Mouse (Mus musculus): ENCODE data around the gene Comt.
A peak's percentile ranks its signal among the peaks of the same experiment; 100 is the strongest.

Gene Comt

GRCm38 (mm10) chr16:18388583-18389435 is 37.8 kb downstream of the Comt start:
- DNase-seq (ENCODE audit: low read depth, low spot score), result no peak

DNA sequence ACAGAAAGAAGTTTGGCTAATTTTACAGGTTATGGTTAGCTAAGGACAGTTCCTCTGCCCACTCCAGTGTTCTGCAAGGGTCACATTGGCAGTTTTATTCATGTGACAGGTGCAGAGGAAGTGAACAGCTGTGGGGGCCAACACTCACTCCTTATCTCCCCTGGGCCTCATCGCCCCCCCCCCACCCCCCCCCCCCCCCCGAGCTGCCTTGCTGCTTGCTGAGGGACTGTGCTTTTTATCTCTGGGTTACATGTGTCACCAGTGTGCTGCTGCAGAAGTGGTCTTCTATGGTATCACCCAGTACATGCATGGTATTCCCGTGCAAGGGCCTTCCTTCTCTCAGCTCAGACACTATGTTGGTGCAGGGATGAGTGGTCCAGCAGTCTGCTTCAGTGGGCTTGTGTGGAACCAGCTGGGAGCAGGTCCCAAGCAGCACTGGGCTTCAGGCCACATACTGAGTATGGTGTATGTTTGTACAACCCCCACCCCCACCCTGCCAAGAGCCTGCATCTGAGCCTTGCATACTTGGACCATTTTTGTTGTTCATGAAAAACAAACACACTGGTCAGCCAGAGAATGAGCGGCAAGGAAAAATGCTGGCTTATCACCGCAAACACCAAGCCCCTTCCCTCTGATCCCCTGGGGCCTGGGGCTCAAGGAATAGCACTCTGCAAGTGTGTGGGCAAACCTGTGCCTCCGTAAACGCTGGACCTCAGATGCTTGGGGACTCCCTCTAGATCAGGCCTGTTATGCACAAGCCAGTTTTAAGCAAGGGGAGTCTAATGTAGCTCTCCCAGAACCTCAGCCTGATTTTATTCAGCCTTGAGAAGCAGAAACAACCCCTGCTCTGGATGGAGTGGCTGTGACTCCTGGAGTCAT is 38.7 kb downstream of the Comt start:
- no peak for DNase-seq (ENCODE audit: low read depth, low spot score)

GRCm38 (mm10) chr16:18386972-18387371 is 39.7 kb downstream of the Comt start:
- peak; percentile 81 for DNase-seq (ENCODE audit: low read depth, low spot score)

DNA sequence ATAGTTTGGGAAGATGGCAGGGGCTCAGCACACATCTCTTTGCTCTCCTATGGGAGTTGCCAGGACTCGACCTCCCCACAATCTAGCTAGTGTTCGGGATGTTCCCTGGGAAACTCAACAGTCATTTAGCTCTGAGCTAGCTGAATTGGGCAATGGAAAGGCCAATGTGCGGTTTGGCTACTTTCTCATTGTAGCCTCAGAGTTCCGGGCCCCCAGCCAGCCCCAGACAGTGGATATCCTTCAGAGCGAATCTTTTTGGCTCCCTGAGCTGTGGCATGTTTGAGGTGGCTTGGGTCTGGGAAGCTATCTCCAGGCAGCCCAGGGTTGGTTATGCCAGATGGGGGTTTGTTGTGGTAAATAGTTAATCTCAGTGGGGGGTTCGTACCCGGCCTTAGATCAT is 40.2 kb downstream of the Comt start:
- DNase-seq (ENCODE audit: low read depth, low spot score), result no peak

DNA sequence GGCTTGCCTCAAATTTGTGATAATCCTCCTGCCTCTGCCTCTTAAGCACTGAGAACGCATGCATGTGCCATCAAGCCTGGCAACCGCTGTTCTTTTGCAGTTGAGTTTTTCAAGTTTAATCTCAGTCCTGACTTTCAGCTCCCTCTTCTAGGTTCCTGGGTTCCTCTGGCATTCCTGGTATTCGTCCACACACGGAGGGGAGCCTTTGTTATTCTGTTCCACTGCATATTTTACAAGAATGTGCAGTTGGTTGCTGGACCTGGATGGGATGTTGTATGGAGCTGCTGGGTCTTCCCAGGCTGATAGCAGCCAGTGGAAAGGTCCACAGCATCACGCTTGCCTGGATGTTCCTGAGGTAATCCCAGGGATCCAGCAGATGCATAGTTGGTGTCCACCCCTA is 41.2 kb downstream of the Comt start:
- peak; percentile 46 for DNase-seq (ENCODE audit: low read depth, low spot score)

- no peak for DNase-seq (ENCODE audit: low read depth, low spot score)
Observed at GRCm38 (mm10) chr16:18384659-18385058, 42.0 kb downstream of the Comt start.

DNA sequence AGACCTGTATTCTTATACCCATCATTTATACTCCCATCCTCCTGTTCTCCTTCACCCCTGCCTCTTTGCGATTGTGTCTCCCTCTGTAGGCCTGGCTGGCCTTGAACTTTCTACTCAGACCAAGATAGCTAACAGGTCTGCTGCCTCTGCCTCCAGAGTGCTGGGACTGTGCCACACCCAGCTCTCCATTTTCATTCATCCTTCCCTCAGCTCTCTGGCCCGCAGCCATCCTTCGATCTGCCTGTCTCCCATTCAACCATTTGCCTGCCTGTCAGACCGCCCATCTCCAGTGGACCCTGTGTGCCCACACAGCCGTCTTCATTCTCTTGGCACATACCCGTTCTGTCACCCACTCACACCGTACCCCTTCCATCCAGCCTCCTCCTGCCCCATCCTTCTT is 42.4 kb downstream of the Comt start:
- peak; percentile 69 for DNase-seq (ENCODE audit: low read depth, low spot score)

- no peak for DNase-seq (ENCODE audit: low read depth, low spot score)
Observed at GRCm38 (mm10) chr16:18383756-18384155, 42.9 kb downstream of the Comt start.

- DNase-seq (ENCODE audit: low read depth, low spot score), result no peak
Observed at GRCm38 (mm10) chr16:18383045-18383726, 43.5 kb downstream of the Comt start.

- DNase-seq (ENCODE audit: low read depth, low spot score), result no peak
Observed at GRCm38 (mm10) chr16:18381621-18382258, 44.9 kb downstream of the Comt start.

DNA sequence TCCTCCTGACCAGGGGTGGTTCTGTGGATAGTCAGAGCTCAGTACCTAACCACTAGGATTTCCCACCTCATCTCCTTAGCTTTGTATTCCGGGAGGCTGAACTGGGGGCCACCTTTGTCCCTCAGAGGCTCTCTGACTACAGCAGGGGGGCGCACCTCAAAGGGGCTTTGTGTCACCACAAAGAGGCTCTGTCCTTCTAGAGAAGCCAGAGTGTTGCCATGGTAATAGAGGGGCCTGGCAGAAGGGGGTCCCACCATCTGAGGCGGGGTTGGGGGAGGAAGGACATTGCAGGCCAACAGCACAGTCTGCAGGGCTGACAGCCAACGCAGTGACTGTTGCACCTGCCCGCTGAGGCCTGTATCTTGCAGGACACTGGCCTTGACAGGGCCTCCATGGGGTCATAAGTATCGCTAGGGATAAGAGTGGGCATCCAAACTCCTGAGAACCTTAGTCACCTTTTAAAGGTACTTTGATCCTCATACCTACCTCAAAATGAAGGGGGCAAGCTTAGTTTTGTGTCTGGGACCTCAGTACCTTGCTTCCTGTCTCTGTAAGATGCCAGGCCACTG is 46.1 kb downstream of the Comt start:
- DNase-seq (ENCODE audit: low read depth, low spot score), result no peak

DNA sequence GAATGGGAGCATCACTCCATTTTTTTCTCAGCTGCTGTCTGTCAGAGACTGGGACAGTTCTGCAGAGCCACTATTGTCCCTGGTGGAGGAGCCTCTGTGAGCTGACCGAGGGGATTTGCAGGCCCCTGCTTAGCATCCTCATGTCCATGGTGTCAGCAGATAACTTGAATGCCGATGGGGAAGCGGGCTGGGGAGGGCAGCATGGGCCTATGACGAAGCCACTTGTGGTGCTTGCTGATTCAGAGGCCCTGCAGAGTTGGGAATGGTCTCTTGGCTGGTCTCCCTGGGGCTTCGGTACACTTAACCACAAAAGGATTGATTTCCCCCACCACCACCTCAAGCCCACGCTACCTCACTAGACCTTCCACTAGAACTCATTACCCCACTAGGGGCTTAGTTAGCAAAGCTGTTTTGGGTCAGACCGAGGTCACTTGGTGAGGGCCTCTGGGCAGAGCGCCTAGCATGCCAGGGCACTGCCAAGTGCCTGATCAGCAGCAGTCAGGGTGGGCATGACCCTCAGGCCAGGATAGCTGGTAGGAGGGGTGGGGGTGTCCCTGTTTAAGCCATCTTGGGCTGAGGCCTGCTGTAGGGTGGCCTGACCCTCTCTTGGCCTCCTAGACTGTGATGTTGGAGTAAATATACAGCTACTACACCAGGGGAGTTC is 47.2 kb downstream of the Comt start:
- no peak for DNase-seq (ENCODE audit: low read depth, low spot score)

- DNase-seq (ENCODE audit: low read depth, low spot score), result no peak
Observed at GRCm38 (mm10) chr16:18378489-18378888, 48.2 kb downstream of the Comt start.

- DNase-seq (ENCODE audit: low read depth, low spot score), result peak; percentile 61
Observed at GRCm38 (mm10) chr16:18377203-18377602, 49.4 kb downstream of the Comt start.

- no peak for DNase-seq (ENCODE audit: low read depth, low spot score)
Observed at GRCm38 (mm10) chr16:18376297-18376954, 50.2 kb downstream of the Comt start.

DNA sequence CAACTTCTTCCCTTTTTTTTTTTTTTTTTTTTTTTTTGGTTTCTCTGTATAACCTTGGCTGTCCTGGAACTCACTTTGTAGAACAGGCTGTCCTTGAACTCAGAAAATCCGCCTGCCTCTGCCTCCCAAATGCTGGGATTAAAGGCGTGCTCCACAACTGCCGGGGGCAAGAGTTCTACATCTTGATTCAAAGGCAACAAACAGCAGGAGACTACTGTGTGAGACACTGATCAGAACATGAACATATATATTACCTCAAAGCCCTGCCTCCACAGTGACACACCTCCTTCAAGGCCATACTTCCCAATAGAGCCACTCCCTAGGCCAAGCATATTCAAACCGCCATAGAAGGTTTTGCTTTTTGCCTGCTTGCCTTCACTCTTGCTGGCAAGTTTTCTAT is 53.0 kb downstream of the Comt start:
- DNase-seq (ENCODE audit: low read depth, low spot score), result no peak

DNA sequence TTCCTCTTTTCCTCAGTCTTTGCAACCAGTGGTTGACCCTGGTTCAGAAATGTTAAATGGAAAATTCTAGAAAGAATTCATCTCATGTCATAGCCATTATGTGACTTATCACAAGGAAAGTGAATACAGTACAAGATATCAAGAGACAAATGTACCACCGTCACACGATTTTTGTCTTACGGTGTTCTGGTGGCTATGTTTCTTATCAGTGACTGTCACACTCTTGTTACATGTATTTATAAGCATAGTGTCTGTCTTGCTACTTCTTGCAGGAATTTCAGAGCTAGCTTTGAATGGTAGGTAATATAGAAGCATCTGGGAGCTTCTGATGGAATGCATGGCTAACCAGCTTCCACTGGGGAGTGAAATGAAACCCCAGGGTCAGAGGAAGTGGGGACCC is 56.5 kb downstream of the Comt start:
- no peak for DNase-seq (ENCODE audit: low read depth, low spot score)

- DNase-seq (ENCODE audit: low read depth, low spot score), result no peak
Observed at GRCm38 (mm10) chr16:18366849-18367248, 59.8 kb downstream of the Comt start.

- DNase-seq (ENCODE audit: low read depth, low spot score), result no peak
Observed at GRCm38 (mm10) chr16:18362948-18363347, 63.7 kb downstream of the Comt start.

DNA sequence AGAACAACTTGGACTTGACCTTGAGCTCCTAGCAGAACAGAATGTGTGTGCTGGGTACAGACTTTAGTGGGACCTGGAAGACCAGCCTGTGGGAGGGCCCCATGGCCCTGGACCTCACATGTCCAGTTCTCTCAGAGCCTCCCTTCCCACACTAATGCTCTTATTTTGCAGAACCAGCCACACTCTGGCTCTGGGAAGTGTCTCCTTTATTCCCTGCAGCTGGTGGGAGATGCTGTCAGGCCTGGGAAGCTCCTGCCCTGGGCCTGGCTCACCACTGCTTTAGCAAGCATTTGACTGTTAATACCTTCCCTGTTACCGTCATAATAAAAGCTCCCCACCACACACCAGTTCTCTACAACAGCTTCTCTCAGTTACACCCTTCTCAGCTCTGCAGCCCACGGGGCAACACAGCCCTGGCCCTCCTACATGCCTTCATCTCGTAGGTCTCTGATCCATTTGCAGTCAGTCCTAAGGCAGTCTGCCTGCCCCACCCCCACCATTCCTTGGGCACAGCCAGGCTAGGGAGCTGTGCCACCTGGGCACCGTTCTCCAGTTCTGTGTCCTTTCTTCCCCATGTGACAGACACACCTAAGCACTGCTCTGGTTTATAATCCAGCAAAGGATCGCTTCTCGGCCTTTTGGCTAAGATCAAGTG is 66.4 kb downstream of the Comt start:
- no peak for DNase-seq (ENCODE audit: low read depth, low spot score)

Data from ES-CJ7 (cell line).